Mouse (Mus musculus) CH12.LX (cell line): ENCODE measurements around the gene Gcnt2.

Source experiments
- CTCF ChIP-seq, 2 experiments: IDR thresholded peaks in 1 of 2; conservative IDR thresholded peaks in 1 of 2; 2 replicates each; pipeline ENCODE4 v1.5.1; 2011 to 2012; ENCODE audit warnings: low read depth in 2 of 2, low read length in 2 of 2, improper control_type of control experiment in 1 of 2, inconsistent platforms in 1 of 2, mild to moderate bottlenecking in 1 of 2, moderate library complexity in 1 of 2
- E2F4 ChIP-seq: IDR thresholded peaks from 2 replicates; pipeline ENCODE4 v1.6.1; 2011; ENCODE audit warnings: low read depth, low read length, improper control_type of control experiment; ENCODE audit not compliant: insufficient replicate concordance
- HCFC1 ChIP-seq: IDR thresholded peaks from 2 replicates; pipeline ENCODE4 v1.6.1; 2012; ENCODE audit warnings: low read depth, mild to moderate bottlenecking, inconsistent platforms, low read length, improper control_type of control experiment
- USF1 ChIP-seq: IDR thresholded peaks from 2 replicates; pipeline ENCODE4 v1.6.1; 2014; ENCODE audit warnings: low read depth, mild to moderate bottlenecking, inconsistent platforms, low read length, improper control_type of control experiment
- ZNF384 ChIP-seq: IDR thresholded peaks from 2 replicates; pipeline ENCODE4 v1.6.1; 2012; ENCODE audit warnings: low read depth, low read length, improper control_type of control experiment, inconsistent platforms

DNA sequence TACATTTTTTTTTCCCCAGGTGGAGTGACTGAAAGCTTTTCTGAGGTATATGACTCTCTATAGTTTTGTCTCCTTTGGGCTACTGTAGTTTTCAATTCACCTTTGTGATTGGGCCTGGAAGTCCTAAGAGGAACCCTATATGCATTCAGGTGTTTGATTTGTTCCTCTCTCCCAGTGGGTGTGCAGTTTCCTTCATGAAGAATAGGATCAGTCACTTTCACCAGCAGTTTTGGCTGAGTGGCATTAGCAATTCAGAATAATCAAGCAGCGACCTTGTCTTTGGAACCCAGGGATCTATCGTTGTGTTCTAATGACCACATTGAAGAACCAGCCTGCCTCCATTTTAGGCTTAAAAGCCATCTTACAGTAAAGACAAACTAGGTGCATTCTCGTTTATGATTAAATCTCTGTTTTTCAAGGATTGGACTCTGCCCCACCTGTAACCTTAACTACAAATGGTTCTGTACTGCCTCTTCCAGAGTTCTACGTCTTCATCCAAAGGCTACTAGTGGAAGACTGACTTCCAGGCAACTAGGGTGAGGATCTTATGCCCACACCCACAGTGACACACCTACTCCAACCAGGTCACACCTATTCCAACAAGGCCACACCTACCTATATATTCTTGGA lies 110.3 kb downstream of the Gcnt2 start:
- TF ChIP-seq USF1, result no peak
- TF ChIP-seq HCFC1, result no peak
- no peak for TF ChIP-seq E2F4
- TF ChIP-seq ZNF384, result no peak
- TF ChIP-seq CTCF (conservative IDR thresholded peaks at IDR 0.05 in 1 of 2, IDR thresholded peaks at IDR 0.05 in 1 of 2; ENCODE audit: low read depth in 2 of 2, low read length in 2 of 2), result no peak
